Mouse (Mus musculus) neural tube, embryonic 14.5 days (tissue): ENCODE results near the gene Six5. TPM values are rescaled to one million over a fixed set of nuclear protein-coding genes. Genes with fewer than 3 reads are reported as not detected.

Source experiments
- ATAC-seq: fragments of 200-750 bp; cut with Nextera tagmentation; 2 replicates; pipeline ENCODE4 v1.8.0; 2017; ENCODE audit warnings: low read depth, mild to moderate bottlenecking, moderate TSS enrichment, moderate library complexity
- H3K27ac ChIP-seq: fragments of 300-500 bp; sonication (generic); 2 replicates; pipeline ENCODE4 v1.5.1; 2014; ENCODE audit warnings: low read depth, mild to moderate bottlenecking, control low read depth, low read length, moderate library complexity, mixed read lengths
- H3K27me3 ChIP-seq: fragments of 300-500 bp; sonication (generic); 2 replicates; pipeline ENCODE4 v1.6.1; 2014; ENCODE audit warnings: low read length; ENCODE audit not compliant: control insufficient read depth, insufficient read depth
- H3K36me3 ChIP-seq: fragments of 300-500 bp; sonication (generic); 2 replicates; pipeline ENCODE4 v1.6.1; 2014; ENCODE audit warnings: low read length, mixed read lengths; ENCODE audit not compliant: control insufficient read depth, insufficient read depth
- H3K4me1 ChIP-seq: fragments of 300-500 bp; sonication (generic); 2 replicates; pipeline ENCODE4 v1.6.1; 2014; ENCODE audit warnings: low read length; ENCODE audit not compliant: control insufficient read depth, insufficient read depth
- H3K4me2 ChIP-seq: fragments of 300-500 bp; sonication (generic); 2 replicates; pipeline ENCODE4 v1.6.1; 2014; ENCODE audit warnings: mild to moderate bottlenecking, low read depth, low read length, control low read depth
- H3K4me3 ChIP-seq: fragments of 300-500 bp; sonication (generic); 2 replicates; pipeline ENCODE4 v1.5.1; 2014; ENCODE audit warnings: low read depth, low read length, control low read depth, mixed read lengths
- H3K9ac ChIP-seq: fragments of 300-500 bp; sonication (generic); replicated peaks from 2 replicates; pipeline ENCODE4 v1.6.1; 2014; ENCODE audit warnings: low read depth, mild to moderate bottlenecking, control low read depth, low read length, mixed read lengths
- H3K9me3 ChIP-seq: fragments of 300-500 bp; sonication (generic); 2 replicates; pipeline ENCODE4 v1.6.1; 2016; ENCODE audit warnings: low read length; ENCODE audit not compliant: control insufficient read depth
- WGBS: fragments of 180-500 bp; shearing (Covaris S2); extraction: QIAGEN DNeasy Blood & Tissue Kit; methylation state at CpG from one replicate; pipeline ENCODE4 v1.1.7; 2014; 5-methylcytosine and 5-hydroxymethylcytosine counted together
- polyA plus RNA-seq: library from polyadenylated mRNA; unstranded; fragments of >200 nt; fragmentation: Nextera tagmentation; extraction: Ambion mirVana; gene quantifications from 2 replicates; pipeline ENCODE4 v1.2.1, GENCODE M21; 2014

The Six5 gene
- polyA plus RNA-seq, 1 experiment from 2014 or later: 1.3 TPM

- H3K9ac ChIP-seq: peak within 1 kb of the TSS; percentile 8; the same call in 1 of the 2 replicates
Observed at GRCm38 (mm10) chr7:19054047-19054776, 40.2 kb upstream of the Six5 start, which contains the start of gene Rsph6a. Rsph6a (plus strand) TSS chr7:19054690.

DNA sequence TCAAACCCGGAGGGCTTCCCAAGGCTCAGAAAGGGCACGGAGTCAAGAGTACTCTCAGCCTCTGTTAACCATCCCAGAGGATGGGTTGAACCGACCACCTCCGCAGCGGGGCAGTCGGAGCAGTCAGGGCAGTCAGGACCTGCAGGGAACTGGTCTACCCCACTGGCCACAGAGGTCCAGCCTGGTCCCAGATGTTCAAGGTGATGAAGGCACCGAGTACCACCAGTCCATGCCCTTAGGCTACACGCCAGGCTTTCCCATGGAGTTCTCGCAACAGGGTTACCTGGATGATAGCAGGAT lies 39.7 kb upstream of the Six5 start:
- Histone ChIP-seq H3K4me2 (peak overlapping the region; percentile 38), H3K9me3 (no peaks in the 10 kb centered on the region), H3K27ac (no peak overlapping the region), H3K4me3 (peak overlapping the region; percentile 5; the same call in 1 of the 2 replicates), H3K4me1 (no peaks in the 10 kb centered on the region), H3K9ac (peak overlapping the region; percentile 8; the same call in 1 of the 2 replicates), H3K36me3 (peaks cover 11% of the 10 kb centered on the region), H3K27me3 (no peaks in the 10 kb centered on the region)
- peak; percentile 36 for ATAC-seq
- WGBS: 64% methylated on average over 9 of the region's 9 CpGs

More at GRCm38 (mm10) chr7:19054047-19054776, 40.2 kb upstream of the Six5 start, which contains the start of gene Rsph6a:
- peaks cover 14% of the 10 kb centered on the region for H3K36me3 ChIP-seq
- H3K9me3 ChIP-seq: no peaks in the 10 kb centered on the region
- peak; percentile 70 for ATAC-seq
- no peaks in the 10 kb centered on the region for H3K4me1 ChIP-seq
- H3K27ac ChIP-seq: no peak within 1 kb of the TSS
- H3K4me2 ChIP-seq: peak within 1 kb of the TSS; percentile 38
- WGBS: 28% methylated on average over 33 of the region's 33 CpGs
- H3K4me3 ChIP-seq: peak within 1 kb of the TSS; percentile 5; the same call in 1 of the 2 replicates
- H3K27me3 ChIP-seq: no peaks in the 10 kb centered on the region

DNA sequence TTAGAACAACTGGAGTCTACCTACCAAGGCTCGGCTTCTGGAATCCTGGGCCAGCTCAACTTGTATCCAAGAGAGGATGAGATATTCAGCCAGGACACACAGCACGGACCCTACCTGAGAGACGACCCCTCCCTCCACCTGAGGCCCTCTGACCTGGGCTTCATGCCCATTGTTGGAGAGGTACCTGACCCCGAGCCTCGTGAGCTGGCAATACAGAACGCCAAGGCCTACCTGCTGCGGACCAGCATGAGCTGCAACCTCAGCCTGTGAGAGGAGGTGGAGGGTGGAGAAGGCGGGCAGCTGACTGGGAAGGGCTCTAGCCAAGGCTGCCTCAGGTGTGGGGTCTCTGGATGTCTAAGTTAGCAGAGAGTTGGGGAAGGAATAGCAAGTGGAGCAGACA lies 39.3 kb upstream of the Six5 start:
- Histone ChIP-seq H3K9ac (no peak overlapping the region), H3K27ac (no peak overlapping the region), H3K27me3 (no peaks in the 10 kb centered on the region), H3K4me1 (no peaks in the 10 kb centered on the region), H3K9me3 (no peaks in the 10 kb centered on the region), H3K4me2 (no peak overlapping the region), H3K4me3 (no peak overlapping the region), H3K36me3 (peaks cover 7% of the 10 kb centered on the region)
- WGBS: 92% methylated on average over 8 of the region's 8 CpGs
- ATAC-seq: no peak

GRCm38 (mm10) chr7:19057405-19057804 lies 37.0 kb upstream of the Six5 start:
- Histone ChIP-seq H3K9ac (no peak overlapping the region), H3K4me3 (no peak overlapping the region), H3K36me3 (no peaks in the 10 kb centered on the region), H3K9me3 (no peaks in the 10 kb centered on the region), H3K4me2 (no peak overlapping the region), H3K27ac (no peak overlapping the region), H3K4me1 (no peaks in the 10 kb centered on the region), H3K27me3 (no peaks in the 10 kb centered on the region)
- WGBS: 88% methylated on average over 10 of the region's 10 CpGs
- ATAC-seq: no peak

DNA sequence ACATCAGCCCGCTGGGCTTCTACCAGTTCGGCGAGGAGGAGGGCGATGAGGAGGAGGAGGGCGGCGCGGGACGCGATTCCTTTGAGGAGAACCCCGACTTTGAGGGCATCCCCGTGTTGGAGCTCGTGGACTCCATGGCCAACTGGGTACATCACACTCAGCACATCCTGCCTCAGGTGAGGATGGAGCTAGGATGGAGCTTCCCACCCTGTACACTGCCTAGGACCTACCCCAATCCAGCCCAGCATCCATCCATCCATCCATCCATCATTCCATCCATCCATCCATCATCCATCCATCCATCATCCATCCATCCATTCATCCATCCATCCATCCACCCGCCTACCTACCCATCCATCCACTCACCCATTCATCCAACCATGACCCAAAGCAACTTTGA lies 28.5 kb upstream of the Six5 start:
- Histone ChIP-seq H3K36me3 (no peaks in the 10 kb centered on the region), H3K27ac (no peak overlapping the region), H3K4me2 (0 out of 2 replicates have a peak overlapping the region, but pooled peaks have one; percentile 16), H3K4me3 (no peak overlapping the region), H3K27me3 (peaks cover 10% of the 10 kb centered on the region), H3K4me1 (no peaks in the 10 kb centered on the region), H3K9me3 (no peaks in the 10 kb centered on the region), H3K9ac (no peak overlapping the region)
- WGBS: 49% methylated on average over 13 of the region's 13 CpGs
- ATAC-seq: no peak

DNA sequence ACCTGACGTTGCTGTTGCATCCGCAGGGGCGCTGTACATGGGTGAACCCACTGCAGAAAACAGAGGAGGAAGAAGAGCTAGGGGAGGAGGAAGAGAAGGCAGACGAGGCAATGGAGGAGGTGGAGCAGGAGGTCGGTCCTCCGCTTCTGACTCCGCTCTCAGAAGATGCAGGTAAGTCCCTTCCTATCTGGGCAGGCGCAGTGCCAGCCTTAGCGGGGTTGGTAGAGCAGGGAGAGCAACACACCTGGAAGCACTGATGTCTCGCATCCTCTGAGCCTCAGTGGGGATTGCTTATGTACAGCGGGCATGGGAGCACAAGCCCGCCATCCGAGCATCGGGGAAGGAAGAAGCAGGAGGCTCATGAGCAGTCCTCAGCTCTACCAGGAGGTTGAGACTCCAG lies 27.3 kb upstream of the Six5 start:
- 57% methylated on average over 14 of the region's 14 CpGs for WGBS

DNA sequence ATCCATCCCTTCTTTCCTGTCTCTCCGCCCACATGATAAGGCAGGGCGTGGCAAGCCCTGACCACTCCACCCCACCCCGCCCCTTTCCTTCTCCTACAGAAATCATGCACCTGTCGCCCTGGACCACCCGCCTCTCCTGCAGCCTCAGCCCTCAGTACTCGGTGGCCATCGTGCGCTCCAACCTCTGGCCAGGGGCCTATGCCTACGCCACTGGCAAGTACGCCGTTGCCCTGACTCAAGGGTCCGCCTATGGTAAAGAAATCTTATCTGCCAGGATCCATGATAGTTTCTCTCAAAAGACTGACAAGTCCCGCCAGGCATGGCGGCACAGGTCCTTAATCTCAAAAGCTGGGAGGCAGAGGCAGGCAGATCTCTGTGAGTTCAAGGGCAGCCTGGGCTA lies 26.5 kb upstream of the Six5 start:
- no peak for ATAC-seq
- Histone ChIP-seq H3K4me1 (no peaks in the 10 kb centered on the region), H3K4me2 (no peak overlapping the region), H3K27me3 (peaks cover 10% of the 10 kb centered on the region), H3K9me3 (no peaks in the 10 kb centered on the region), H3K27ac (no peak overlapping the region), H3K4me3 (no peak overlapping the region), H3K36me3 (no peaks in the 10 kb centered on the region), H3K9ac (no peak overlapping the region)
- WGBS: 77% methylated on average over 9 of the region's 14 CpGs

More for the DNA sequence above, 27.3 kb upstream of the Six5 start:
- Histone ChIP-seq H3K4me3 (no peak overlapping the region), H3K4me2 (no peak overlapping the region), H3K27me3 (peaks cover 10% of the 10 kb centered on the region), H3K9ac (no peak overlapping the region), H3K9me3 (no peaks in the 10 kb centered on the region), H3K27ac (no peak overlapping the region), H3K36me3 (no peaks in the 10 kb centered on the region), H3K4me1 (no peaks in the 10 kb centered on the region)
- no peak for ATAC-seq

GRCm38 (mm10) chr7:19068707-19069106 lies 25.7 kb upstream of the Six5 start:
- no peak overlapping the region for H3K4me2 ChIP-seq
- no peaks in the 10 kb centered on the region for H3K4me1 ChIP-seq
- no peaks in the 10 kb centered on the region for H3K9me3 ChIP-seq
- 4% methylated on average over 2 of the region's 2 CpGs for WGBS
- H3K4me3 ChIP-seq: no peak overlapping the region
- H3K9ac ChIP-seq: no peak overlapping the region
- no peak overlapping the region for H3K27ac ChIP-seq
- no peak for ATAC-seq
- H3K27me3 ChIP-seq: peaks cover 10% of the 10 kb centered on the region
- H3K36me3 ChIP-seq: no peaks in the 10 kb centered on the region

- Histone ChIP-seq H3K36me3 (no peaks in the 10 kb centered on the region), H3K9ac (no peak overlapping the region), H3K4me1 (no peaks in the 10 kb centered on the region), H3K9me3 (no peaks in the 10 kb centered on the region), H3K27ac (no peak overlapping the region), H3K27me3 (peaks cover 10% of the 10 kb centered on the region), H3K4me2 (no peak overlapping the region), H3K4me3 (no peak overlapping the region)
- 48% methylated on average over 3 of the region's 3 CpGs for WGBS
- no peak for ATAC-seq
Observed at GRCm38 (mm10) chr7:19069500-19069899, 24.9 kb upstream of the Six5 start.
